Mouse (Mus musculus) limb, embryonic 14.5 days (tissue): ENCODE data around the gene Syvn1. TPM values are rescaled to one million over a fixed set of nuclear protein-coding genes. Genes with fewer than 3 reads are reported as not detected.

Experiments used
- ATAC-seq: fragments of 200-750 bp; cut with Nextera tagmentation; 2 replicates; pipeline ENCODE4 v1.8.0; 2017; ENCODE audit warnings: low read depth, moderate number of reproducible peaks, moderate TSS enrichment; ENCODE audit not compliant: low FRiP score
- DNase-seq: peaks from one replicate; pipeline ENCODE4 v3.0.0-alpha.2; 2015; ENCODE audit warnings: low spot score
- H3K27ac ChIP-seq: fragments of 300-500 bp; sonication (generic); replicated peaks from 2 replicates; pipeline ENCODE4 v1.5.1; 2014; ENCODE audit warnings: low read depth, mild to moderate bottlenecking, low read length, moderate library complexity, mixed read lengths
- H3K27me3 ChIP-seq: fragments of 300-500 bp; sonication (generic); 2 replicates; pipeline ENCODE4 v1.6.1; 2014; ENCODE audit warnings: low read length, mixed read lengths; ENCODE audit not compliant: control insufficient read depth, insufficient read depth
- H3K36me3 ChIP-seq: fragments of 300-500 bp; sonication (generic); 2 replicates; pipeline ENCODE4 v1.6.1; 2014; ENCODE audit warnings: mild to moderate bottlenecking, low read length, moderate library complexity, mixed read lengths; ENCODE audit not compliant: control insufficient read depth, insufficient read depth
- H3K4me1 ChIP-seq: fragments of 300-500 bp; sonication (generic); 2 replicates; pipeline ENCODE4 v1.6.1; 2014; ENCODE audit warnings: antibody characterized with exemption, low read length, mixed read lengths; ENCODE audit not compliant: control insufficient read depth, insufficient read depth
- H3K4me2 ChIP-seq: fragments of 300-500 bp; sonication (generic); replicated peaks from 2 replicates; pipeline ENCODE4 v1.6.1; 2014; ENCODE audit warnings: low read depth, mild to moderate bottlenecking, low read length, moderate library complexity; ENCODE audit not compliant: severe bottlenecking
- H3K4me3 ChIP-seq: fragments of 300-500 bp; sonication (generic); replicated peaks from 2 replicates; pipeline ENCODE4 v1.5.1; 2014; ENCODE audit warnings: low read length
- H3K9ac ChIP-seq: fragments of 300-500 bp; sonication (generic); 2 replicates; pipeline ENCODE4 v1.6.1; 2014; ENCODE audit warnings: mild to moderate bottlenecking, low read depth, low read length, moderate library complexity; ENCODE audit not compliant: severe bottlenecking
- H3K9me3 ChIP-seq: fragments of 300-500 bp; sonication (generic); 2 replicates; pipeline ENCODE4 v1.6.1; 2016; ENCODE audit warnings: low read length; ENCODE audit not compliant: control insufficient read depth
- POLR2A ChIP-seq: fragments of 200-500 bp; IDR thresholded peaks from 2 replicates; pipeline ENCODE4 v1.8.0; 2012; ENCODE audit warnings: inconsistent platforms, mild to moderate bottlenecking, moderate library complexity, borderline replicate concordance; ENCODE audit not compliant: insufficient read depth, insufficient read length; ENCODE audit errors: extremely low read depth
- WGBS: fragments of 180-500 bp; shearing (Covaris S2); extraction: QIAGEN DNeasy Blood & Tissue Kit; methylation state at CpG from one replicate; pipeline ENCODE4 v1.1.7; 2014; 5-methylcytosine and 5-hydroxymethylcytosine counted together
- polyA plus RNA-seq, 2 experiments: library from polyadenylated mRNA; depleted of rRNA in 1 of 2; stranded (reverse) in 1 of 2; unstranded in 1 of 2; fragments of >200 nt; fragmentation: Nextera tagmentation in 1 of 2; extraction: Ambion mirVana in 1 of 2; gene quantifications; 2 replicates each; pipeline versions ENCODE4 v1.2.1 to v1.2.3; 2012 to 2014

The Syvn1 gene
- polyA plus RNA-seq, 2 experiments = 31.5 to 49.2 TPM

DNA sequence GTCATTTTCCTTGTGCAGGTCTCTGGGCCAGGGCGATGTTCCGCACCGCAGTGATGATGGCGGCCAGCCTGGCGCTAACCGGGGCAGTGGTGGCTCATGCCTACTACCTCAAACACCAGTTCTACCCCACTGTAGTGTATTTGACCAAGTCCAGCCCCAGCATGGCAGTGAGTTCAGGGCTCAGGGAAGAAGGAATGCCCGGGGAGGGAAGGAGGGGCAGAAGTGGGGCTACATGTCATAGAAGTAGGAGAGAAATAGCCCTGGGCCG lies 1.5 kb downstream of the Syvn1 start:
- H3K4me1 ChIP-seq = peaks cover 14% of the 10 kb centered on the region
- no peak for TF ChIP-seq POLR2A
- no peak overlapping the region for H3K27ac ChIP-seq
- ATAC-seq (no peak), DNase-seq (no peak)
- H3K36me3 ChIP-seq = peaks cover 50% of the 10 kb centered on the region
- peak overlapping the region; percentile 74 for H3K4me2 ChIP-seq
- no peaks in the 10 kb centered on the region for H3K9me3 ChIP-seq
- peak overlapping the region; percentile 93 for H3K4me3 ChIP-seq
- peak overlapping the region; percentile 91 for H3K9ac ChIP-seq
- no peaks in the 10 kb centered on the region for H3K27me3 ChIP-seq
- 82% methylated on average over 8 of the region's 8 CpGs for WGBS

DNA sequence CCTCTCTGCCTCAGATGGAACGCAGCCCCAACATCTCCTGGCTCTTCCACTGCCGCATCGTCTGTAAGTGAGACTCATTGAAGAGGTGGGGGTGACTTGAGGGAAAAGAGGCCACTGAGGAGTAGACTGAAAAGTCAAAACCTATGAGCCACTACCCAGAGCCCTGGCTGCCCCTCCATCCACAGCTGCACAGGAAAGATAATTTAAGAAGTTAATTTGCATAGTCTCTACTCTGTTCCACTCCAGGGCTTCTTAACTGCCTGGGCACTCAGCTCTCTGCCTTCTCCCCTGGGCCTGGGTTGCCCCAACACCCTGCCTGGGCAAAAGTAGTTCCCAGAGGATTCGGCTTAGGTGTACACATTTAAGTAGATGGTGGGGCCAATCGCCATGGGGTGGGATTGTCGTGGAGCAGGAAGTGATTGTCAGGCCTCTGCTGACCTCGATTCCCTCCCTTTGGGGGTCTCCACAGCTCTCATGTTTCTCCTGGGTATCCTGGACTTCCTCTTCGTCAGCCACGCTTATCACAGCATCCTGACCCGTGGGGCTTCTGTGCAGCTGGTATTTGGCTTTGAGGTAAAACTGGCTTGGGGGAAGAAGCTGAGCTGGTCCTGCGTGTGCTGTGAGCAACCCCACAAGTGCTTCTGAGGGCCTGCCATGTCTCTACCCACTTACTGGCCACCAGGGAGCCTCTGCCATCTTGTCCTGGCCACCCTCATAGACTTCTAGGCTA lies 2.5 kb downstream of the Syvn1 start:
- no peaks in the 10 kb centered on the region for H3K9me3 ChIP-seq
- no peak overlapping the region for H3K27ac ChIP-seq
- no peaks in the 10 kb centered on the region for H3K27me3 ChIP-seq
- DNase-seq = no peak
- H3K4me1 ChIP-seq = peaks cover 14% of the 10 kb centered on the region
- H3K4me2 ChIP-seq = no peak overlapping the region
- no peak overlapping the region for H3K9ac ChIP-seq
- peak overlapping the region; percentile 93; the same call in 1 of the 2 replicates for H3K4me3 ChIP-seq
- no peak for ATAC-seq
- WGBS = 89% methylated on average over 11 of the region's 11 CpGs
- H3K36me3 ChIP-seq = peaks cover 60% of the 10 kb centered on the region
- no peak for TF ChIP-seq POLR2A

DNA sequence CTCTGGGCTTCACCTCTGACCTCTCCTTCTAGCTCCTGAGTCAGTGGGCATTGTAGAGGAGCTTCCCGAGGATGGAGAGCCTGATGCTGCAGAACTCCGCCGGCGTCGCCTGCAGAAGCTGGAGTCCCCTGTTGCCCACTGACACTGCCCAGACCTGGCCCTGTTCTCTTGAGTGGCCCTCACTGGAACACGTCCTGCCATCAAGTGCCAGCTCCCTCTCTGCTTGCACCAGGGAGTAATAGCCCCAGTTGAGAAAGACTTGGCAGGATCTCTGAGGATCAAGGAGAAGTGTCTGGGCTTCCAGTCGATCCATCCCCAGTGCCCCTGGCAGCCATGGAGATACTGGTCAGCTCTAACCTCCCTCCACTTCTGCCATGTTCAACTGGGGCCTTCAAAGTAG lies 6.1 kb downstream of the Syvn1 start:
- no peak for TF ChIP-seq POLR2A
- H3K9me3 ChIP-seq = no peaks in the 10 kb centered on the region
- no peak overlapping the region for H3K4me3 ChIP-seq
- H3K9ac ChIP-seq = no peak overlapping the region
- DNase-seq (no peak), ATAC-seq (no peak)
- WGBS = 82% methylated on average over 7 of the region's 7 CpGs
- H3K4me2 ChIP-seq = no peak overlapping the region
- peaks cover 13% of the 10 kb centered on the region for H3K4me1 ChIP-seq
- H3K36me3 ChIP-seq = peaks cover 77% of the 10 kb centered on the region
- H3K27ac ChIP-seq = no peak overlapping the region
- H3K27me3 ChIP-seq = no peaks in the 10 kb centered on the region

DNA sequence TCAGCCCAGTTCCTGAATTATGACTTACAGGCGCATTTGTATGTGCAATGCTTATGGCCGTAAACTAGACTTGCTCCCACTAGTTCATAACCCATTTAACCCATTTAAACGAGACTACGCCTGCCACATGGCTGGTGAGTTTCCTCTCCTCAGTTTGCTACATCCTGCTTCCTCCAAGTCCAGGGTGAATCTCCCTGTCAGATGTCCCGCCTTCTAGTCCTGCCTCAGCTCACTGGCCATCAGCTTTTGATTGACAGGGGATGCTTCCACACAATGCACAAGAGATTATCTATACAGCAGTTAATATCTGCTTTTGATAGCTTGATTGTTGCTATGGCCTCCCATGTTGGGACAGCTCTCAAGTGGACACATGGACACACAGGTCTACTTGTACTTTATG lies 7.9 kb downstream of the Syvn1 start:
- 80% methylated on average over 5 of the region's 5 CpGs for WGBS
- peaks cover 68% of the 10 kb centered on the region for H3K36me3 ChIP-seq
- ATAC-seq = no peak

DNA sequence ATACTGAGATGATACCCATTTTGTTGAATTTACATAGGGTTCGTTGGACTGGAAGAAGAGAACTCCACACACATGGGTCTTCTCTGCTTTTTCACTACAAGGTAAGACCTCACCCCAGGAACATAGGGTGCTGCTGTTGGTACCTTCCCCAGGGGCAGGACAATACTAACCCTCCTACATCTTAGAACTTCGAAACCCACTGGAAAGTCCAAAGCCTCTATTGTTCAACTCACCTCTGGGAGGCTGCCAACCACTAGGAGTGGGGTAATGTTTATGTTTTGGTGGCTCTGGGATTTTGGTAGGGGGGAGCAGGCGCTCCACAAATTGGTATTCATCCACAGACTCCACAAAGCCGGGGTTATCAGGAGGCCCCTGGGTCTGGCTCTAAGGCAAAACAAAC lies 10.3 kb downstream of the Syvn1 start:
- DNase-seq (no peak), ATAC-seq (no peak)
- Histone ChIP-seq H3K9me3 (no peaks in the 10 kb centered on the region), H3K27ac (no peak overlapping the region), H3K9ac (peak overlapping the region; percentile 76), H3K36me3 (peaks cover 55% of the 10 kb centered on the region), H3K4me3 (peak overlapping the region; percentile 89), H3K27me3 (no peaks in the 10 kb centered on the region), H3K4me1 (peaks cover 12% of the 10 kb centered on the region), H3K4me2 (peak overlapping the region; percentile 80)
- no peak for TF ChIP-seq POLR2A
- WGBS = 64% methylated on average over 4 of the region's 4 CpGs

More for the DNA sequence above, 7.9 kb downstream of the Syvn1 start:
- Histone ChIP-seq H3K9ac (no peak overlapping the region), H3K27me3 (no peaks in the 10 kb centered on the region), H3K4me2 (no peak overlapping the region), H3K27ac (no peak overlapping the region), H3K4me1 (peaks cover 9% of the 10 kb centered on the region), H3K4me3 (no peak overlapping the region), H3K9me3 (no peaks in the 10 kb centered on the region)
- no peak for DNase-seq
- TF ChIP-seq POLR2A = no peak
